9 mouse cellular contexts compared by ENCODE assay signal in genomic region chr3:53166001-53166400, GRCm38 (mm10).
DNase-seq lines count a peak whose midpoint lies in the region; ATAC-seq and TF ChIP-seq lines count a peak whose summit lies in the region.
"Had no signal": no experiment of that assay in that cellular context is flagged by ENCODE, and none has a peak within 500 bp of the region (broad histone marks: within the 10 kb centered on the region; RNA-seq: fewer than 3 reads in every experiment).

No protein-coding gene starts in this region.

- no peak overlapping the region for H3K4me2 ChIP-seq in intestine, postnatal 0 days (replicated peaks; ENCODE audit: low read depth)
- H3K4me2 ChIP-seq: stomach, embryonic 15.5 days had no signal

- intact Hi-C loops in heart, postnatal 36 days (cut with DNase I) = loop anchor here (2.0 to 5.0 kb wide), 2 partner anchors 81 to 123 kb away; no protein-coding TSS in a partner anchor

- no peaks in the 10 kb centered on the region for H3K36me3 ChIP-seq in intestine, postnatal 0 days (ENCODE audit: control insufficient read depth, insufficient read depth)
- H3K36me3 ChIP-seq: stomach, embryonic 15.5 days had no signal

- TF ChIP-seq CTCF in cerebellum, adult 2 months (IDR thresholded peaks at IDR 0.05; ENCODE audit: borderline replicate concordance, insufficient read depth, low read depth, low read length) = no peak
- no peak for TF ChIP-seq CTCF in intestine, postnatal 0 days (IDR thresholded peaks at IDR 0.05; ENCODE audit: low read depth)

- H3K9me3 ChIP-seq in intestine, postnatal 0 days (ENCODE audit: control insufficient read depth) = no peaks in the 10 kb centered on the region
- H3K9me3 ChIP-seq: stomach, embryonic 15.5 days had no signal

- peaks cover 23% of the 10 kb centered on the region for H3K4me1 ChIP-seq in cerebellum, adult 2 months (ENCODE audit: control insufficient read depth, insufficient read depth, low read length)
- H3K4me1 ChIP-seq in intestine, postnatal 0 days (replicated peaks; ENCODE audit: control insufficient read depth, insufficient read depth, low read length) = no peaks in the 10 kb centered on the region
- H3K4me1 ChIP-seq: stomach, embryonic 15.5 days had no signal

- no peak overlapping the region for H3K4me3 ChIP-seq in cerebellum, adult 2 months (replicated peaks; ENCODE audit: insufficient read depth, low read depth, low read length)
- no peak overlapping the region for H3K4me3 ChIP-seq in intestine, postnatal 0 days (ENCODE audit: low read depth, low read length)
- H3K4me3 ChIP-seq: stomach, embryonic 15.5 days had no signal

- no peak for DNase-seq in cerebellum, adult 2 months
- DNase-seq in cerebellum, adult 18-20 months = no peak
- DNase-seq in embryo, embryonic 9.5 days (ENCODE audit: extremely low spot score) = peak; percentile 39
- peak; percentile 31 to 46 for DNase-seq in heart, postnatal 36 days
- DNase-seq in kidney, postnatal 4 days = peak; percentile 51 to 63
- DNase-seq in spleen, postnatal 14 days (ENCODE audit: low spot score in 2 of 2) = no peak
- DNase-seq in adrenal gland, postnatal 25 days = no peak

- H3K9ac ChIP-seq in intestine, postnatal 0 days (ENCODE audit: low read depth, low read length) = no peak overlapping the region
- H3K9ac ChIP-seq: stomach, embryonic 15.5 days had no signal

- H3K27ac ChIP-seq in cerebellum, adult 2 months (ENCODE audit: insufficient read depth, low read length) = peak overlapping the region; percentile 94
- H3K27ac ChIP-seq in intestine, postnatal 0 days (ENCODE audit: low read depth, low read length) = no peak overlapping the region

- 45% methylated on average over 8 of the region's 8 CpGs for WGBS in cerebellum, adult 2 months
- 48% methylated on average over 8 of the region's 8 CpGs for WGBS in intestine, postnatal 0 days

- no peaks in the 10 kb centered on the region for H3K27me3 ChIP-seq in cerebellum, adult 2 months (ENCODE audit: control insufficient read depth, insufficient read depth, low read length)
- H3K27me3 ChIP-seq in intestine, postnatal 0 days (replicated peaks; ENCODE audit: control insufficient read depth, insufficient read depth, low read length) = no peaks in the 10 kb centered on the region
- H3K27me3 ChIP-seq: stomach, embryonic 15.5 days had no signal

- no peak for ATAC-seq in intestine, postnatal 0 days

- no peak for TF ChIP-seq POLR2A in cerebellum, adult 2 months (IDR thresholded peaks at IDR 0.05; ENCODE audit: borderline replicate concordance, insufficient read depth, low read length)

Comparison
In these comparisons a context has a peak if more than half of its experiments do, and no peak if none do; other contexts are left out.
1. DNase-seq: peak in embryo, embryonic 9.5 days (single experiment), heart, postnatal 36 days (2 of 2) and kidney, postnatal 4 days (2 of 2); none in cerebellum, adult 2 months (0 of 2), cerebellum, adult 18-20 months (0 of 2), spleen, postnatal 14 days (0 of 2) and adrenal gland, postnatal 25 days (single experiment).